Mouse (Mus musculus): ENCODE data around the gene Tmem256. TPM values are rescaled to one million over a fixed set of nuclear protein-coding genes. Genes with fewer than 3 reads are reported as not detected.

The Tmem256 gene
- polyA plus RNA-seq, 1 experiment from 2014 or later = 377 TPM

- peaks cover 40% of the 10 kb centered on the region for H3K4me1 ChIP-seq (ENCODE audit: control insufficient read depth, insufficient read depth, low read length)
Measured at GRCm38 (mm10) chr11:69800138-69800391, 38.2 kb upstream of the Tmem256 start.

GRCm38 (mm10) chr11:69800392-69801197 is 37.7 kb upstream of the Tmem256 start:
- peak overlapping the region; percentile 95 for H3K27ac ChIP-seq (ENCODE audit: low read depth, low read length)
- H3K4me1 ChIP-seq (ENCODE audit: control insufficient read depth, insufficient read depth, low read length) = peaks cover 40% of the 10 kb centered on the region
- H3K36me3 ChIP-seq (ENCODE audit: control insufficient read depth, insufficient read depth, low read length) = 0 out of 2 replicates have a peak, but pooled peaks cover 4% of the 10 kb centered on the region
- peak; percentile 69 for ATAC-seq (ENCODE audit: low read depth)
- peak overlapping the region; percentile 96 for H3K4me2 ChIP-seq (ENCODE audit: low read depth, low read length)
- WGBS = 0% methylated on average over 36 of the region's 36 CpGs
- peak overlapping the region; percentile 55 for H3K4me3 ChIP-seq (ENCODE audit: low read depth, low read length)
- H3K9me3 ChIP-seq (ENCODE audit: control insufficient read depth, low read length) = no peaks in the 10 kb centered on the region
- H3K9ac ChIP-seq (replicated peaks; ENCODE audit: low read depth, low read length) = peak overlapping the region; percentile 71
- H3K27me3 ChIP-seq (ENCODE audit: control insufficient read depth, insufficient read depth, low read length) = peaks cover 11% of the 10 kb centered on the region

More at GRCm38 (mm10) chr11:69800138-69800391, 38.2 kb upstream of the Tmem256 start:
- Histone ChIP-seq H3K4me3 (ENCODE audit: low read depth, low read length) (peak overlapping the region; percentile 55), H3K27me3 (ENCODE audit: control insufficient read depth, insufficient read depth, low read length) (peaks cover 8% of the 10 kb centered on the region), H3K36me3 (ENCODE audit: control insufficient read depth, insufficient read depth, low read length) (0 out of 2 replicates have a peak, but pooled peaks cover 4% of the 10 kb centered on the region), H3K9me3 (ENCODE audit: control insufficient read depth, low read length) (no peaks in the 10 kb centered on the region), H3K27ac (ENCODE audit: low read depth, low read length) (peak overlapping the region; percentile 95), H3K4me2 (ENCODE audit: low read depth, low read length) (peak overlapping the region; percentile 96), H3K9ac (replicated peaks; ENCODE audit: low read depth, low read length) (peak overlapping the region; percentile 71)
- 2% methylated on average over 11 of the region's 11 CpGs for WGBS
- peak; percentile 10 for ATAC-seq (ENCODE audit: low read depth)

- Histone ChIP-seq H3K9ac (replicated peaks; ENCODE audit: low read depth, low read length) (peak within 1 kb of the TSS; percentile 71), H3K27ac (ENCODE audit: low read depth, low read length) (peak within 1 kb of the TSS; percentile 95), H3K4me3 (ENCODE audit: low read depth, low read length) (peak within 1 kb of the TSS; percentile 55), H3K9me3 (ENCODE audit: control insufficient read depth, low read length) (no peaks in the 10 kb centered on the region), H3K4me2 (ENCODE audit: low read depth, low read length) (peak within 1 kb of the TSS; percentile 96), H3K27me3 (ENCODE audit: control insufficient read depth, insufficient read depth, low read length) (peaks cover 11% of the 10 kb centered on the region), H3K36me3 (ENCODE audit: control insufficient read depth, insufficient read depth, low read length) (0 out of 2 replicates have a peak, but pooled peaks cover 4% of the 10 kb centered on the region), H3K4me1 (ENCODE audit: control insufficient read depth, insufficient read depth, low read length) (peaks cover 40% of the 10 kb centered on the region)
- under 1% methylated on average over 33 of the region's 33 CpGs for WGBS
- ATAC-seq (ENCODE audit: low read depth) = no peak
Measured at GRCm38 (mm10) chr11:69801379-69801977, 36.8 kb upstream of the Tmem256 start, which contains the start of gene Fgf11. Gene Fgf11 (minus strand): TSS chr11:69801857.

- peaks cover 11% of the 10 kb centered on the region for H3K27me3 ChIP-seq (ENCODE audit: control insufficient read depth, insufficient read depth, low read length)
- under 1% methylated on average over 33 of the region's 33 CpGs for WGBS
- 0 out of 2 replicates have a peak, but pooled peaks cover under 1% of the 10 kb centered on the region for H3K36me3 ChIP-seq (ENCODE audit: control insufficient read depth, insufficient read depth, low read length)
- peak overlapping the region; percentile 55 for H3K4me3 ChIP-seq (ENCODE audit: low read depth, low read length)
- no peaks in the 10 kb centered on the region for H3K9me3 ChIP-seq (ENCODE audit: control insufficient read depth, low read length)
- peak overlapping the region; percentile 71 for H3K9ac ChIP-seq (replicated peaks; ENCODE audit: low read depth, low read length)
- H3K4me1 ChIP-seq (ENCODE audit: control insufficient read depth, insufficient read depth, low read length) = peaks cover 40% of the 10 kb centered on the region
- peak overlapping the region; percentile 66 for H3K27ac ChIP-seq (ENCODE audit: low read depth, low read length)
- no peak for ATAC-seq (ENCODE audit: low read depth)
- peak overlapping the region; percentile 96 for H3K4me2 ChIP-seq (ENCODE audit: low read depth, low read length)
Measured at GRCm38 (mm10) chr11:69802648-69803105, 35.6 kb upstream of the Tmem256 start.

GRCm38 (mm10) chr11:69803328-69803727 is 35.0 kb upstream of the Tmem256 start:
- Histone ChIP-seq H3K27ac (ENCODE audit: low read depth, low read length) (no peak overlapping the region; the same call in 1 of the 2 replicates), H3K4me1 (ENCODE audit: control insufficient read depth, insufficient read depth, low read length) (peaks cover 40% of the 10 kb centered on the region), H3K4me3 (ENCODE audit: low read depth, low read length) (peak overlapping the region; percentile 55), H3K4me2 (ENCODE audit: low read depth, low read length) (peak overlapping the region; percentile 96), H3K9me3 (ENCODE audit: control insufficient read depth, low read length) (no peaks in the 10 kb centered on the region), H3K27me3 (ENCODE audit: control insufficient read depth, insufficient read depth, low read length) (peaks cover 11% of the 10 kb centered on the region), H3K36me3 (ENCODE audit: control insufficient read depth, insufficient read depth, low read length) (no peaks in the 10 kb centered on the region), H3K9ac (replicated peaks; ENCODE audit: low read depth, low read length) (peak overlapping the region; percentile 50)
- 1% methylated on average over 12 of the region's 12 CpGs for WGBS
- no peak for ATAC-seq (ENCODE audit: low read depth)

- H3K4me2 ChIP-seq (ENCODE audit: low read depth, low read length) = peak overlapping the region; percentile 96
- peak; percentile 36; the same call in 1 of the 2 replicates for ATAC-seq (ENCODE audit: low read depth)
- whole genome bisulfite sequencing = 1% methylated on average over 60 of the region's 60 CpGs
- no peaks in the 10 kb centered on the region for H3K36me3 ChIP-seq (ENCODE audit: control insufficient read depth, insufficient read depth, low read length)
- H3K27me3 ChIP-seq (ENCODE audit: control insufficient read depth, insufficient read depth, low read length) = peaks cover 11% of the 10 kb centered on the region
- peak overlapping the region; percentile 50 for H3K9ac ChIP-seq (replicated peaks; ENCODE audit: low read depth, low read length)
- H3K4me1 ChIP-seq (ENCODE audit: control insufficient read depth, insufficient read depth, low read length) = peaks cover 37% of the 10 kb centered on the region
- H3K9me3 ChIP-seq (ENCODE audit: control insufficient read depth, low read length) = no peaks in the 10 kb centered on the region
- no peak overlapping the region for H3K27ac ChIP-seq (ENCODE audit: low read depth, low read length)
- peak overlapping the region; percentile 55 for H3K4me3 ChIP-seq (ENCODE audit: low read depth, low read length)
Measured at GRCm38 (mm10) chr11:69803786-69804651, 34.3 kb upstream of the Tmem256 start.

- Histone ChIP-seq H3K9me3 (ENCODE audit: control insufficient read depth, low read length) (no peaks in the 10 kb centered on the region), H3K27ac (ENCODE audit: low read depth, low read length) (no peak overlapping the region), H3K4me2 (ENCODE audit: low read depth, low read length) (peak overlapping the region; percentile 96; the same call in 1 of the 2 replicates), H3K4me1 (ENCODE audit: control insufficient read depth, insufficient read depth, low read length) (peaks cover 31% of the 10 kb centered on the region), H3K36me3 (ENCODE audit: control insufficient read depth, insufficient read depth, low read length) (no peaks in the 10 kb centered on the region), H3K4me3 (ENCODE audit: low read depth, low read length) (no peak overlapping the region), H3K27me3 (ENCODE audit: control insufficient read depth, insufficient read depth, low read length) (peaks cover 11% of the 10 kb centered on the region), H3K9ac (replicated peaks; ENCODE audit: low read depth, low read length) (0 out of 2 replicates have a peak overlapping the region, but pooled peaks have one; percentile 34)
- no peak for ATAC-seq (ENCODE audit: low read depth)
- WGBS = 4% methylated on average over 12 of the region's 12 CpGs
Measured at GRCm38 (mm10) chr11:69804652-69804940, 33.7 kb upstream of the Tmem256 start.

- peak within 1 kb of the TSS; percentile 96; the same call in 1 of the 2 replicates for H3K4me2 ChIP-seq (ENCODE audit: low read depth, low read length)
- no peak within 1 kb of the TSS for H3K4me3 ChIP-seq (ENCODE audit: low read depth, low read length)
- 6% methylated on average over 29 of the region's 29 CpGs for WGBS
- peaks cover 11% of the 10 kb centered on the region for H3K27me3 ChIP-seq (ENCODE audit: control insufficient read depth, insufficient read depth, low read length)
- no peaks in the 10 kb centered on the region for H3K9me3 ChIP-seq (ENCODE audit: control insufficient read depth, low read length)
- H3K27ac ChIP-seq (ENCODE audit: low read depth, low read length) = no peak within 1 kb of the TSS
- H3K4me1 ChIP-seq (ENCODE audit: control insufficient read depth, insufficient read depth, low read length) = peaks cover 29% of the 10 kb centered on the region
- 0 out of 2 replicates have a peak within 1 kb of the TSS, but pooled peaks have one; percentile 34 for H3K9ac ChIP-seq (replicated peaks; ENCODE audit: low read depth, low read length)
- no peak for ATAC-seq (ENCODE audit: low read depth)
- H3K36me3 ChIP-seq (ENCODE audit: control insufficient read depth, insufficient read depth, low read length) = no peaks in the 10 kb centered on the region
Measured at GRCm38 (mm10) chr11:69804972-69805909, 33.1 kb upstream of the Tmem256 start, which contains the start of gene Tmem102. Gene Tmem102 (minus strand): TSS chr11:69805624.

All from neural tube, embryonic 14.5 days (tissue).